Mouse (Mus musculus) frontal cortex, adult 2 months (tissue): ENCODE measurements around the gene Gm21698. TPM values are rescaled to one million over a fixed set of nuclear protein-coding genes. Genes with fewer than 3 reads are reported as not detected.
A peak's percentile ranks its signal among the peaks of the same experiment; 100 is the strongest.
"Not testable (repeated sequence)": the region's sequence is repeated elsewhere in the genome, so short reads cannot be mapped to it uniquely, and the experiment has no call there.

Source experiments
- DNase-seq, 2 experiments: peaks; one replicate each; pipeline ENCODE4 v3.0.0; 2022; ENCODE audit warnings: low spot score in 1 of 2; ENCODE audit errors: extremely low spot score in 1 of 2
- polyA plus RNA-seq: library from polyadenylated mRNA; depleted of rRNA; stranded (reverse); fragments of >200 nt; gene quantifications from 2 replicates; pipeline ENCODE4 v1.2.3, GENCODE M21; 2012; rRNA removed

Gene Gm21698
- not detected in 2 replicates for polyA plus RNA-seq

DNA sequence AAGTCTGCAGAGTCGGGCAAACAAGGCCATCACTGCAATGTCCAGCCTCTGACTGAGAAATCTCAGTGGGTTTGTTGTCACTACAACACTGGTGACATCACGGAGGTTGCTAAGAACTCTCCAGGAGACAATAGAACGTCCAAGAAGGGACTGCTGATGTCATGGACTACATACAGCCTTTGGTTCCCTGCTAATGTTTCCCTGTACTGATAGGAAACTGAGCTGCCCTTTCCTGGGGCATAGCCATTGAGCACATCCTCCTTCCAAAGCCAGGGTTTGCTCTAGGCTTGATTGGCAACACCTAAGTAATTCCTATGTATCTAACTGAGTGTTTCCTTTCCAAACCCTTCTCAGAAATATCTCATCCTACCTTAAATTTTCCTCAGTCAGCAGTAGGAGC lies at the start of gene Gm21698:
TSS of gene Gm21698 (minus strand) at position 101 of the 400 bp plus-strand sequence.
- not testable (repeated sequence) for DNase-seq

- not testable (repeated sequence) for DNase-seq
Measured at GRCm38 (mm10) chr5:26022816-26023215, 34.4 kb upstream of the Gm21698 start, which contains the start of gene Gm5862. TSS of gene Gm5862 (minus strand) at chr5:26022916.

DNA sequence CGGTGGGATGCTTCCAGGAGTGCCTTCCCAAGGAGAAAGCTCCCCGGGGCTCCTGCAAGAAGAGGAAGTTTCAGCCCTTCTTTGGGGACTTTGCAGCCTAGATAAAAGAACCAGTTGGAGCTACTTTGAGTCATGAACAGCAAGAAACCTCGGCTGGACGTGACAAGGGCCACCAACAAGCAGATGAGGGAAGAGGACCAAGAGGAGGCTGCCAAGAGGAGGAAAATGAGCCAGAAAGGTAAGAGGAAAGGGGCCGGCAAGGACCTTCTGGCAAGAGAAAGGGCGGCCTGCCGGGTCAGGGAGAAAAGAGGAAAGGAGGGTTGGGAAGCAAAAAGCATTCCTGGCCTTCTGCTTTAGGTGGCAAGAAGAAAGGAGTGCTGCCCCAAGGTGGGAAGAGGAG lies 19.2 kb upstream of the Gm21698 start:
- not testable (repeated sequence) for DNase-seq

DNA sequence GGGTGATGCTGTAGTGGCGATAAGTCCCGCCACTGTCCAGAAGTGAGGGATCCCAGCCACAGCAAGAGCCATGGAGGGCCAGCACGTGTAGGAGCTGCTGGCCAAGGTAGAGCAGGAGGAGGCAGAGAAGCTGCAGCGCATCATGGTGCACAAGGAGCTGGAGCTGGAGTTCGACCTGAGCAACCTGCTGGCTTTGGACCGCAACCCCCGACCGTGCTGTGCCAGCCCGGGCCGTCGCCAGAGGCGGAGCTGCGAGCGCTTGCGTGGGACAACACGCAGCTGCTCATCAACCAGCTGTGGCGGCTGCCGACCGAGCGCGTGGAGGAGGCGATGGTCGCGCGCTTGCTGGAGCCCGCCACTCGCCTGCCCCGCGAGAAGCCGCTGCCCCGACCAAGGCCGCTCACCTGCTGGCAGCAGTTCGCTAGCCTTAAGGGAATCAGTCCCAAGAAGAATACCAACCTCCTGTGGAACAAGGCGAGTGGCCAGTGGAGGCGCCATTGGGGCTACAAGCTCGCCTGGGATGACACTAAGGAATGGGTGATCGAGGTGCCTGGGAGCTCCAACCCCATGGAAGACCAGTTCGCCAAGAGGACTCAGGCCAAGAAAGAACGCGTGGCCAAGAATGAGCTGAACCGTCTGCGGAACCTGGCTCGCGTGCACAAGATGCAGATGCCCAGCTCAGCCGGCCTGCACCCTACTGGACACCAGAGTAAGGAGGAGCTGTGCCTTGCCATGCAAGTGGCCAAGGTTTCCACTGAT lies 18.7 kb upstream of the Gm21698 start:
- peak in 1 of 2 experiments; percentile 12 for DNase-seq

- not testable (repeated sequence) for DNase-seq
Measured at GRCm38 (mm10) chr5:26004698-26005097, 16.2 kb upstream of the Gm21698 start, which contains the start of gene Gm1979. TSS of gene Gm1979 (minus strand) at chr5:26004798.

GRCm38 (mm10) chr5:25972563-25972962 lies 15.9 kb downstream of the Gm21698 start, which contains the start of gene Gm21680:
TSS of gene Gm21680 (minus strand) at chr5:25972663.
- not testable (repeated sequence) for DNase-seq

DNA sequence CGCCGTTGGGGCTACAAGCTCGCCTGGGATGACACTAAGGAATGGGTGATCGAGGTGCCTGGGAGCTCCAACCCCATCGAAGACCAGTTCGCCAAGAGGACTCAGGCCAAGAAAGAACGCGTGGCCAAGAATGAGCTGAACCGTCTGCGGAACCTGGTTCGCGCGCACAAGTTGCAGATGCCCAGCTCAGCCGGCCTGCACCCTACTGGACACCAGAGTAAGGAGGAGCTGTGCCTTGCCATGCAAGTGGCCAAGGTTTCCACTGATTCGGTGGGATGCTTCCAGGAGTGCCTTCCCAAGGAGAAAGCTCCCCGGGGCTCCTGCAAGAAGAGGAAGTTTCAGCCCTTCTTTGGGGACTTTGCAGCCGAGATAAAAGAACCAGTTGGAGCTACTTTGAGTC lies 31.4 kb downstream of the Gm21698 start:
- DNase-seq = not testable (repeated sequence)

DNA sequence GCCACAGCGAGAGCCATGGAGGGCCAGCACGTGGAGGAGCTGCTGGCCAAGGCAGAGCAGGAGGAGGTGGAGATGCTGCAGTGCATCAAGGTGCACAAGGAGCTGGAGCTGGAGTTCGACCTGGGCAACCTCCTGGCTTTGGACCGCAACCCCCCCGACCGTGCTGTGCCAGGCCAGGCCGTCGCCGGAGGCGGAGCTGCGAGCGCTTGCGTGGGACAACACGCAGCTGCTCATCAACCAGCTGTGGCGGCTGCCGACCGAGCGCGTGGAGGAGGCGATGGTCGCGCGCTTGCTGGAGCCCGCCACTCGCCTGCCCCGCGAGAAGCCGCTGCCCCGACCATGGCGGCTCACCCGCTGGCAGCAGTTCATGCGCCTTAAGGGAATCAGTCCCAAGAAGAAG lies 31.8 kb downstream of the Gm21698 start:
- DNase-seq = not testable (repeated sequence)

- not testable (repeated sequence) for DNase-seq
Measured at GRCm38 (mm10) chr5:25954317-25954716, 34.1 kb downstream of the Gm21698 start, which contains the start of gene Gm21671. TSS of gene Gm21671 (minus strand) at chr5:25954417.

- not testable (repeated sequence) for DNase-seq
Measured at GRCm38 (mm10) chr5:25945391-25945790, 43.1 kb downstream of the Gm21698 start.

DNA sequence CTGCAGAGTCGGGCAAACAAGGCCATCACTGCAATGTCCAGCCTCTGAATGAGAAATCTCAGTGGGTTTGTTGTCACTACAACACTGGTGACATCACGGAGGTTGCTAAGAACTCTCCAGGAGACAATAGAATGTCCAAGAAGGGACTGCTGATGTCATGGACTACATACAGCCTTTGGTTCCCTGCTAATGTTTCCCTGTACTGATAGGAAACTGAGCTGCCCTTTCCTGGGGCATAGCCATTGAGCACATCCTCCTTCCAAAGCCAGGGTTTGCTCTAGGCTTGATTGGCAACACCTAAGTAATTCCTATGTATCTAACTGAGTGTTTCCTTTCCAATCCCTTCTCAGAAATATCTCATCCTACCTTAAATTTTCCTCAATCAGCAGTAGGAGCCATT lies 46.2 kb downstream of the Gm21698 start, which contains the start of gene Gm21663:
TSS of gene Gm21663 (minus strand) at position 101 of the 400 bp plus-strand sequence.
- not testable (repeated sequence) for DNase-seq

Other genes starting within 250 kb of the Gm21698 start
- 97.1 and 101 TPM in 2 replicates for gene Actr3b, start 228.7 kb downstream of the Gm21698 start, polyA plus RNA-seq
- not detected in 2 replicates for gene Gm21663, start 46.3 kb downstream of the Gm21698 start, polyA plus RNA-seq
- not detected in 2 replicates for gene Gm21671, start 34.2 kb downstream of the Gm21698 start, polyA plus RNA-seq
- not detected in 2 replicates for gene Gm21680, start 16.0 kb downstream of the Gm21698 start, polyA plus RNA-seq
- not detected in 2 replicates for gene Gm1979, start 16.1 kb upstream of the Gm21698 start, polyA plus RNA-seq
- not detected in 2 replicates for gene Gm5862, start 34.3 kb upstream of the Gm21698 start, polyA plus RNA-seq
- gene Speer4a, start 50.9 kb upstream of the Gm21698 start, polyA plus RNA-seq = not detected in 2 replicates
- not detected in 2 replicates for gene Gm7347, start 69.9 kb upstream of the Gm21698 start, polyA plus RNA-seq
- not detected in 2 replicates for gene Gm10471, start 100.6 kb upstream of the Gm21698 start, polyA plus RNA-seq
- not detected in 2 replicates for gene 5031410I06Rik, start 116.7 kb upstream of the Gm21698 start, polyA plus RNA-seq
- gene Gm10220, start 132.8 kb upstream of the Gm21698 start, polyA plus RNA-seq = not detected in 2 replicates